Mouse (Mus musculus): ENCODE results near the gene Calhm3.

- TF ChIP-seq POLR2A (IDR thresholded peaks at IDR 0.05; ENCODE audit: insufficient read depth, low read depth, low read length), result peak; percentile 40; the same call in 1 of the 2 replicates
- no peak for TF ChIP-seq CTCF (IDR thresholded peaks at IDR 0.05)
- TF ChIP-seq EP300 (IDR thresholded peaks at IDR 0.05; ENCODE audit: insufficient read depth, low read depth, low read length), result 0 out of 2 replicates have a peak, but pooled peaks have one; percentile 2
These were observed 20.4 kb downstream of the Calhm3 start for GRCm38 (mm10) chr19:47137051-47137581.

All from heart, adult 2 months (tissue).